Comparison of ENCODE assay signal across 12 mouse cellular contexts in the genomic region with DNA sequence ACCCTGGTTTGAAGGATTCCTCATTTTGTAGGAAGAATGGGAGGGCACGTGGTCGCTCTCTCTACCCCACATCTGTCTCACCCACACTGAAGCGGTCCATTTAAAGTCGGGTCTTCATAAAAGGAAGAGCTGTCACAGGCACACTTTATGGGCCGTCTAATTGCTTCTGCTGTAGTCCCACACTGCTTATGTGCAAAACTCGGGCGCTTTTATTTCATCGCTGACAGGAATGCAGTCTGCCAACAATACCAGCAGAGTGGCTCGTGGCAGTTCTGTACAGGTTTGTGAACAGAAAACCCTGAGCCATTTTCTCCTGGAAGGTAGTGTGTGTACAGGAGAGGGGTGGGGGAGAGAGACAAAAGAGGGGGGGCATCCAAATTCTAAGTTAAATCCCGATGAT. TPM values are rescaled to one million over a fixed set of nuclear protein-coding genes. Genes with fewer than 3 reads are reported as not detected.
DNase-seq lines count a peak whose midpoint lies in the region; ATAC-seq and TF ChIP-seq lines count a peak whose summit lies in the region.
"Had no signal": no experiment of that assay in that cellular context is flagged by ENCODE, and none has a peak within 500 bp of the region (broad histone marks: within the 10 kb centered on the region; RNA-seq: fewer than 3 reads in every experiment).

No protein-coding gene starts in this region.

- TF ChIP-seq CTCF in kidney, adult 2 months (conservative IDR thresholded peaks at IDR 0.05; ENCODE audit: insufficient read depth, insufficient read length, low read depth, low read length): no peak

- peaks cover 15% of the 10 kb centered on the region; the same call in 1 of the 2 replicates for H3K4me1 ChIP-seq in embryonic facial prominence, embryonic 13.5 days
- H3K4me1 ChIP-seq in embryonic facial prominence, embryonic 10.5 days: peaks cover 22% of the 10 kb centered on the region
- H3K4me1 ChIP-seq in midbrain, embryonic 13.5 days (replicated peaks): peaks cover 19% of the 10 kb centered on the region
- no peaks in the 10 kb centered on the region for H3K4me1 ChIP-seq in midbrain, embryonic 11.5 days (ENCODE audit: control insufficient read depth, insufficient read depth, low read length)
- 0 out of 2 replicates have a peak, but pooled peaks cover 4% of the 10 kb centered on the region for H3K4me1 ChIP-seq in midbrain, embryonic 15.5 days
- peaks cover 52% of the 10 kb centered on the region for H3K4me1 ChIP-seq in kidney, adult 2 months (ENCODE audit: control insufficient read depth, insufficient read depth, low read length)

- no peak overlapping the region for H3K4me2 ChIP-seq in embryonic facial prominence, embryonic 13.5 days
- no peak overlapping the region for H3K4me2 ChIP-seq in midbrain, embryonic 13.5 days (replicated peaks)
- H3K4me2 ChIP-seq in midbrain, embryonic 11.5 days: no peak overlapping the region
- peak overlapping the region; percentile 18; the same call in 1 of the 2 replicates for H3K4me2 ChIP-seq in midbrain, embryonic 15.5 days
- H3K4me2 ChIP-seq: liver, embryonic 15.5 days had no signal

- no peak overlapping the region for H3K9ac ChIP-seq in embryonic facial prominence, embryonic 13.5 days
- H3K9ac ChIP-seq in midbrain, embryonic 13.5 days (replicated peaks): no peak overlapping the region
- no peak overlapping the region for H3K9ac ChIP-seq in midbrain, embryonic 11.5 days (ENCODE audit: low read length)
- H3K9ac ChIP-seq in midbrain, embryonic 15.5 days: no peak overlapping the region
- H3K9ac ChIP-seq: liver, embryonic 15.5 days had no signal

- H3K27ac ChIP-seq in embryonic facial prominence, embryonic 13.5 days: no peak overlapping the region
- no peak overlapping the region for H3K27ac ChIP-seq in embryonic facial prominence, embryonic 10.5 days (replicated peaks)
- H3K27ac ChIP-seq in midbrain, embryonic 13.5 days: no peak overlapping the region
- H3K27ac ChIP-seq in midbrain, embryonic 11.5 days (ENCODE audit: low read depth, low read length): no peak overlapping the region
- H3K27ac ChIP-seq in midbrain, embryonic 15.5 days: peak overlapping the region; percentile 56; the same call in 1 of the 2 replicates
- no peak overlapping the region; the same call in 1 of the 2 replicates for H3K27ac ChIP-seq in kidney, adult 2 months (ENCODE audit: insufficient read depth, low read depth, low read length)
- H3K27ac ChIP-seq: liver, embryonic 15.5 days had no signal

- ATAC-seq in embryonic facial prominence, embryonic 13.5 days (ENCODE audit: insufficient number of reproducible peaks, insufficient read depth, low FRiP score, low TSS enrichment, low read depth): 0 out of 2 replicates have a peak, but pooled peaks have one; percentile 37
- peak; percentile 63; the same call in 1 of the 2 replicates for ATAC-seq in midbrain, embryonic 13.5 days
- ATAC-seq in midbrain, embryonic 11.5 days (ENCODE audit: low FRiP score): no peak
- ATAC-seq in midbrain, embryonic 15.5 days (replicated peaks): peak; percentile 65; the same call in 1 of the 2 replicates

- no peak for TF ChIP-seq POLR2A in kidney, adult 2 months (IDR thresholded peaks at IDR 0.05; ENCODE audit: low read depth, low read length)

- no peak for DNase-seq in embryonic facial prominence, embryonic 10.5 days (ENCODE audit: low spot score)
- DNase-seq in midbrain, embryonic 11.5 days (ENCODE audit: low spot score, missing footprints): no peak
- no peak for DNase-seq in adrenal gland, adult 18-20 months (ENCODE audit: low spot score in 2 of 2)
- DNase-seq in c-Kit-positive CD71-positive TER-119-positive erythroid progenitor cells, embryonic 14.5 days (ENCODE audit: low spot score): no peak
- no peak for DNase-seq in kidney, adult 2 months
- DNase-seq: cerebellum, adult 18-20 months; heart, postnatal 36 days; right cerebral cortex, postnatal 4 days had no signal

- no peaks in the 10 kb centered on the region for H3K36me3 ChIP-seq in embryonic facial prominence, embryonic 13.5 days
- H3K36me3 ChIP-seq in embryonic facial prominence, embryonic 10.5 days (replicated peaks): no peaks in the 10 kb centered on the region
- H3K36me3 ChIP-seq in midbrain, embryonic 13.5 days: no peaks in the 10 kb centered on the region
- no peaks in the 10 kb centered on the region for H3K36me3 ChIP-seq in midbrain, embryonic 11.5 days (ENCODE audit: control insufficient read depth, insufficient read depth, low read length)
- H3K36me3 ChIP-seq in midbrain, embryonic 15.5 days (replicated peaks): no peaks in the 10 kb centered on the region
- H3K36me3 ChIP-seq in kidney, adult 2 months (ENCODE audit: control insufficient read depth, insufficient read depth, low read length): no peaks in the 10 kb centered on the region
- H3K36me3 ChIP-seq: liver, embryonic 15.5 days had no signal

- no peaks in the 10 kb centered on the region for H3K9me3 ChIP-seq in embryonic facial prominence, embryonic 13.5 days
- H3K9me3 ChIP-seq in embryonic facial prominence, embryonic 10.5 days: no peaks in the 10 kb centered on the region
- no peaks in the 10 kb centered on the region for H3K9me3 ChIP-seq in midbrain, embryonic 13.5 days
- no peaks in the 10 kb centered on the region for H3K9me3 ChIP-seq in midbrain, embryonic 11.5 days (ENCODE audit: control insufficient read depth, low read length)
- H3K9me3 ChIP-seq in midbrain, embryonic 15.5 days: no peaks in the 10 kb centered on the region
- H3K9me3 ChIP-seq: liver, embryonic 15.5 days had no signal

- H3K27me3 ChIP-seq in embryonic facial prominence, embryonic 13.5 days: no peaks in the 10 kb centered on the region
- H3K27me3 ChIP-seq in embryonic facial prominence, embryonic 10.5 days (replicated peaks; ENCODE audit: low read depth, poor library complexity, severe bottlenecking): no peaks in the 10 kb centered on the region
- no peaks in the 10 kb centered on the region for H3K27me3 ChIP-seq in midbrain, embryonic 13.5 days
- no peaks in the 10 kb centered on the region for H3K27me3 ChIP-seq in midbrain, embryonic 11.5 days (ENCODE audit: control insufficient read depth, insufficient read depth, low read length)
- H3K27me3 ChIP-seq in midbrain, embryonic 15.5 days (replicated peaks): no peaks in the 10 kb centered on the region
- H3K27me3 ChIP-seq in kidney, adult 2 months (replicated peaks; ENCODE audit: control insufficient read depth, insufficient read depth, low read length): no peaks in the 10 kb centered on the region
- H3K27me3 ChIP-seq: liver, embryonic 15.5 days had no signal

- 67% methylated on average over 10 of the region's 10 CpGs for WGBS in embryonic facial prominence, embryonic 13.5 days
- 74% methylated on average over 10 of the region's 10 CpGs for WGBS in embryonic facial prominence, embryonic 10.5 days
- WGBS in midbrain, embryonic 13.5 days: 57% methylated on average over 10 of the region's 10 CpGs
- 77% methylated on average over 10 of the region's 10 CpGs for WGBS in midbrain, embryonic 11.5 days
- 47% methylated on average over 10 of the region's 10 CpGs for WGBS in midbrain, embryonic 15.5 days
- WGBS in kidney, adult 2 months: 45% methylated on average over 10 of the region's 10 CpGs

- no peak overlapping the region for H3K4me3 ChIP-seq in embryonic facial prominence, embryonic 13.5 days
- no peak overlapping the region for H3K4me3 ChIP-seq in embryonic facial prominence, embryonic 10.5 days
- no peak overlapping the region for H3K4me3 ChIP-seq in midbrain, embryonic 13.5 days (replicated peaks)
- H3K4me3 ChIP-seq in midbrain, embryonic 11.5 days (ENCODE audit: low read depth, low read length): no peak overlapping the region
- H3K4me3 ChIP-seq in midbrain, embryonic 15.5 days: no peak overlapping the region
- H3K4me3 ChIP-seq in kidney, adult 2 months (ENCODE audit: insufficient read depth, low read depth, low read length): no peak overlapping the region
- H3K4me3 ChIP-seq: liver, embryonic 15.5 days had no signal

RNA-seq across cellular contexts. Expression of a gene that starts 23.9 kb away (rescaled TPM):
- 6.5 and 7.7 TPM in 2 replicates for polyA plus RNA-seq in embryonic facial prominence, embryonic 13.5 days (2015; fragmentation: Nextera tagmentation; extraction: Ambion mirVana)
- polyA plus RNA-seq in embryonic facial prominence, embryonic 10.5 days (2016; fragmentation: Nextera tagmentation; extraction: Ambion mirVana): 2.2 and 2.7 TPM in 2 replicates
- polyA plus RNA-seq in midbrain, embryonic 13.5 days (2015; fragmentation: Nextera tagmentation; extraction: Ambion mirVana): 5.4 and 6.4 TPM in 2 replicates
- 4.4 and 5.1 TPM in 2 replicates for polyA plus RNA-seq in midbrain, embryonic 11.5 days (2014; fragmentation: Nextera tagmentation; extraction: Ambion mirVana)
- 11.6 and 13.1 TPM in 2 replicates for polyA plus RNA-seq in midbrain, embryonic 15.5 days (2015; fragmentation: Nextera tagmentation; extraction: Ambion mirVana)
- 10 to 100 TPM; 32.7 to 33.3 TPM for total RNA-seq in adrenal gland, adult 18-20 months (2021)
- polyA plus RNA-seq in kidney, adult 2 months (2012; rRNA removed): 54.2 and 64.9 TPM in 2 replicates
